ENCODE assay signal across 17 mouse cellular contexts in the genomic region with DNA sequence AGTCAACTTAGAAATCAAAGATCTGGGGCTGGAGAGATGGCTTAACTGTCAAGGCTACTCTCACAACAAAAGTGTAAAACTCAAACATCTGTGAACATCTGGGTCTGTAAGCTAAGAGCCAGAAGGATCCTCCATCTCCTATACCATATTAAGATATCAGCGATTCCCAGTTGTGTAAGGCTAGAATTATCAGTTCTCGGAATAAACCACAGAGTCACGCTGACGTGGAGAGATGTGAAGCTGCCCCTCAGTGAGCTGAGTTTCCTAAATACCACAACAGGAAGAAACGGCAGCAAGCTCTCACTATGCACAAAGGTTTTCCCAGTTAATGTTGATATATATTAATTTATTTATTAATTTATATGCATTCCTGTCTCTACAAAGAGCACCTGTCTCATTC. TPM values are rescaled to one million over a fixed set of nuclear protein-coding genes. Genes with fewer than 3 reads are reported as not detected.
A peak's percentile ranks its signal among the peaks of the same experiment; 100 is the strongest.
DNase-seq lines count a peak whose midpoint lies in the region; ATAC-seq lines count a peak whose summit lies in the region.
"Had no signal": no experiment of that assay in that cellular context is flagged by ENCODE, and none has a peak within 500 bp of the region (broad histone marks: within the 10 kb centered on the region; RNA-seq: fewer than 3 reads in every experiment).

No protein-coding gene starts in this region.

- 56% methylated on average over 5 of the region's 5 CpGs for WGBS in heart, embryonic 13.5 days
- 87% methylated on average over 5 of the region's 5 CpGs for WGBS in midbrain, embryonic 13.5 days

- no peaks in the 10 kb centered on the region for H3K36me3 ChIP-seq in heart, embryonic 13.5 days
- H3K36me3 ChIP-seq in midbrain, embryonic 13.5 days = no peaks in the 10 kb centered on the region
- H3K36me3 ChIP-seq: forebrain, embryonic 10.5 days; heart, embryonic 15.5 days; kidney, embryonic 15.5 days; limb, embryonic 10.5 days had no signal

- ATAC-seq in heart, embryonic 13.5 days (ENCODE audit: extremely low read depth, insufficient number of reproducible peaks, low FRiP score, low TSS enrichment) = no peak; the same call in 1 of the 2 replicates
- ATAC-seq in megakaryocyte-erythroid progenitor cell, adult 5-6 weeks (replicated peaks; ENCODE audit: low FRiP score, low TSS enrichment, poor library complexity, severe bottlenecking) = peak; percentile 91
- no peak for ATAC-seq in midbrain, embryonic 13.5 days
- ATAC-seq: hindbrain, embryonic 16.5 days had no signal

- no peak overlapping the region for H3K27ac ChIP-seq in heart, embryonic 13.5 days (replicated peaks)
- no peak overlapping the region for H3K27ac ChIP-seq in midbrain, embryonic 13.5 days
- H3K27ac ChIP-seq: forebrain, embryonic 10.5 days; heart, embryonic 15.5 days; kidney, embryonic 15.5 days; limb, embryonic 10.5 days; macrophage had no signal

- H3K9ac ChIP-seq in heart, embryonic 13.5 days = no peak overlapping the region
- H3K9ac ChIP-seq in midbrain, embryonic 13.5 days (replicated peaks) = no peak overlapping the region
- H3K9ac ChIP-seq: heart, embryonic 15.5 days; kidney, embryonic 15.5 days had no signal

- H3K27me3 ChIP-seq in heart, embryonic 13.5 days (replicated peaks) = no peaks in the 10 kb centered on the region
- no peaks in the 10 kb centered on the region for H3K27me3 ChIP-seq in midbrain, embryonic 13.5 days
- H3K27me3 ChIP-seq: heart, embryonic 15.5 days; kidney, embryonic 15.5 days had no signal

- peaks cover 16% of the 10 kb centered on the region for H3K4me1 ChIP-seq in heart, embryonic 13.5 days
- peaks cover 27% of the 10 kb centered on the region for H3K4me1 ChIP-seq in midbrain, embryonic 13.5 days (replicated peaks)

- H3K9me3 ChIP-seq in heart, embryonic 13.5 days = no peaks in the 10 kb centered on the region
- no peaks in the 10 kb centered on the region for H3K9me3 ChIP-seq in midbrain, embryonic 13.5 days
- H3K9me3 ChIP-seq: forebrain, embryonic 10.5 days; heart, embryonic 15.5 days; kidney, embryonic 15.5 days; limb, embryonic 10.5 days had no signal

- no peak for DNase-seq in heart, adult 11 months
- DNase-seq in c-Kit-positive CD71-negative TER-119-negative erythroid progenitor cells, embryonic 14.5 days (ENCODE audit: low read depth) = peak; percentile 50
- DNase-seq in liver = peak; percentile 82
- DNase-seq in right cerebral cortex, postnatal 25 days = no peak
- DNase-seq in gastrocnemius, postnatal 14 days = no peak
- DNase-seq: adrenal gland, postnatal 36 days; cerebellum, adult 2 months; right cerebral cortex, postnatal 14 days had no signal

- no peak overlapping the region for H3K4me3 ChIP-seq in heart, embryonic 13.5 days
- H3K4me3 ChIP-seq in midbrain, embryonic 13.5 days (replicated peaks) = no peak overlapping the region
- H3K4me3 ChIP-seq: forebrain, embryonic 10.5 days; heart, embryonic 15.5 days; kidney, embryonic 15.5 days; limb, embryonic 10.5 days had no signal

- H3K4me2 ChIP-seq in heart, embryonic 13.5 days = peak overlapping the region; percentile 6; the same call in 1 of the 2 replicates
- H3K4me2 ChIP-seq in midbrain, embryonic 13.5 days (replicated peaks) = no peak overlapping the region
- H3K4me2 ChIP-seq: heart, embryonic 15.5 days; kidney, embryonic 15.5 days had no signal

- intact Hi-C loops in gastrocnemius, postnatal 14 days (cut with DNase I; ENCODE audit: low total_unique reads) = no loop called here

RNA-seq across cellular contexts. Expression of a gene that starts 10.9 kb away (rescaled TPM):
- polyA plus RNA-seq in heart, embryonic 13.5 days (2015; fragmentation: Nextera tagmentation; extraction: Ambion mirVana) = 11.8 and 13.6 TPM in 2 replicates
- total RNA-seq in megakaryocyte-erythroid progenitor cell, adult 5-6 weeks (2014; fragmentation: Nextera tagmentation) = 106 and 110 TPM in 2 replicates
- total RNA-seq in megakaryocyte-erythroid progenitor cell, adult 5-6 weeks (2017) = 158 and 172 TPM in 2 replicates
- polyA plus RNA-seq in midbrain, embryonic 13.5 days (2015; fragmentation: Nextera tagmentation; extraction: Ambion mirVana) = 103 and 105 TPM in 2 replicates
- 1 to 10 TPM; 2.0 to 3.1 TPM for total RNA-seq in gastrocnemius, postnatal 14 days (2021)

Comparison
In these comparisons a context has a peak if more than half of its experiments do, and no peak if none do; other contexts are left out.
1. DNase-seq: peak in c-Kit-positive CD71-negative TER-119-negative erythroid progenitor cells, embryonic 14.5 days (single experiment) and liver (single experiment); none in heart, adult 11 months (single experiment), right cerebral cortex, postnatal 25 days (single experiment) and gastrocnemius, postnatal 14 days (single experiment).
2. RNA of a gene that starts 10.9 kb away (total RNA-seq): 106 to 172 TPM in megakaryocyte-erythroid progenitor cell, adult 5-6 weeks; 2.0 to 3.1 TPM in gastrocnemius, postnatal 14 days; every median in the first group is over 10 times any median in the second.